Mouse (Mus musculus): ENCODE results near the gene Baz1a.
"Not testable (repeated sequence)": the region's sequence is repeated elsewhere in the genome, so short reads cannot be mapped to it uniquely, and the experiment has no call there.

Gene Baz1a

GRCm38 (mm10) chr12:55007361-55008008, 6.7 kb downstream of the Baz1a start:
- no peak for DNase-seq

DNA sequence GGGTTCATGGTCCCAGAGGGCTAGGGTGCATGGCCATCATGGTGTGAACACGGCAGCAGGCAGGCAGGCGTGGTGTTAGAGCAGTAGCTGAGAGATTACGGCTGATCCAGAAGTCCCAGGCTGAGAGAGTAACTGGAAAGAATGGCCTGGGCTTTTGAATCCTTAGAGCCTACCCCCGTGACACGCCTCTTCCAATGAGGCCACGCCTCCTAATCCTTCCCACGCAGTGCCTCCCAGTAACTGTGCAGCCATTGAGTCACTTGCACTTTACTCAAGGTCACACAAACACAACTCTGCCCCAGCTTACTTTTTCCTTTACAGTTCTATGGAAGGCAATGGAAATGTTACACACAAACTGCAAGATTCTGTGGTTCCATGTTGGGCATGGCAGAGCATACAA, 8.1 kb downstream of the Baz1a start:
- no peak for DNase-seq

GRCm38 (mm10) chr12:55004396-55004795, 9.8 kb downstream of the Baz1a start:
- DNase-seq, result no peak

- no peak for DNase-seq
Measured at GRCm38 (mm10) chr12:55003843-55004242, 10.3 kb downstream of the Baz1a start.

DNA sequence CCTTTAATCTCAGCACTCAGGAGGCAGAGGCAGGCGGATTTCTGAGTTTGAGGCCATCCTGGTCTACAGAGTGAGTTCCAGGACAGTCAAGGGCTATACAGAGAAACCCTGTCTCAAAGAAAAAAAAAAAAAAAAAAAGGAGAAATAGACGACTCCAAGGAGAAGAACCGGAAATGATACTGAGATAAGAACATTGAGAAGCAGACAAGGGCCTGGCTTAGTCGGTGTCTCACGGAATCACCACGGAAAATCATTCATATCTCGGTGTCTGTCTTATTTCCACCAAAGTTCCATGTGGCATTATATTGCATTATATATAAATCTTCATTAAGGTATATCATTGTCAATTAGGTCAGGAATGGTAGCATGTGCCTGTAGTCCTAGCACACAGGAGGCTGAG, 11.6 kb downstream of the Baz1a start:
- DNase-seq, result not testable (repeated sequence)

DNA sequence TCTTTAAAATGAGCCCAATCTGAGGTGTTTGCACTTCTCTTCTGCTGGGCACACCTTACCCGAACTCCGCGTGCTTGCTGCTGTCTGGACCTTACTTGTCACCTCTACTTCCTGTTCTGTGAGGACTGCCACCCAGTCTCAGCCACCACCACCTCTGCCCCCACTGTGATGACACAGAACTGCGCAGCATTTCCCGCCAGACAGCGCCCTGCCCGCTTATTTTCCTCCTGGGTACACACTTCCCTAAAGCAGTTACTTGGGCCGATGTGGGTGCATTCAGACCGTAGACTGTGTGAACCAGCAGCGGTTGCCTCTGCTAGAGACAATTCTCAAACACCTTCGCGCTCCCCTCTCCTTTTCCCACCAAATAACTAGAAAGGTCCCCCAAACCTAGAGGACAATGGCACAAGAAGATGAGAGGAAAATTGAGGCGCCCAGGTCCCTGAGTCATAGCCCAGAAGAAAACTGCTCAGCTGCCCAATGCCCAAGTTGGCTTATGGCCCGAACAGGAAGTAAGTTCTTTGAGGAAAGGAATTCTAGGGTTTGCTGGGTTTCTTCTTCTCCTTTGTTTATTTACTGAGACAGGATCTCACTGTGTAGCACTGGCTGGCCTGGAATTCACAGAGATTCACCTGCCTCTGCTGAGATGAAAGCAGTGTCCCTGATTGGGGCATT, 15.0 kb downstream of the Baz1a start:
- DNase-seq, result peak; percentile 77

DNA sequence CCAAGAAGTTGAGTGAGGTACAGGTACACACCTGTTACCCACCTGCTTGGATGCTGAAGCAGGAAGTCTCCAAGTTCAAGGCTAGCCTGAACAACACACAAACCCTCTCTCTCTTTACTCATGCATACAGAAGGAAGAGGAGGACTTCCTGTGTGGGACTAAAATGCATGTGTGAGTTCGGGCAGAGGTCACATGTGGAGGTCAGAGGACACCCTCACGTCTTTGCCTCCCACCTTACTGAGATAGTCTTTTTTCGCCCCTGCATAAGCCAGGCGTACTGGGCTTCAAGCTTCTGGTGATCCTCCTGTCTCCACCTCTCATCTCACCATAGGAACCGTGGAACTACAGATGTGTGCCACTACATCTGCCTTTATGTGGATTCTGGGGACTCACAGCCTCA, 15.7 kb downstream of the Baz1a start:
- DNase-seq, result no peak

- DNase-seq, result no peak
Measured at GRCm38 (mm10) chr12:54996979-54997474, 17.1 kb downstream of the Baz1a start.

DNA sequence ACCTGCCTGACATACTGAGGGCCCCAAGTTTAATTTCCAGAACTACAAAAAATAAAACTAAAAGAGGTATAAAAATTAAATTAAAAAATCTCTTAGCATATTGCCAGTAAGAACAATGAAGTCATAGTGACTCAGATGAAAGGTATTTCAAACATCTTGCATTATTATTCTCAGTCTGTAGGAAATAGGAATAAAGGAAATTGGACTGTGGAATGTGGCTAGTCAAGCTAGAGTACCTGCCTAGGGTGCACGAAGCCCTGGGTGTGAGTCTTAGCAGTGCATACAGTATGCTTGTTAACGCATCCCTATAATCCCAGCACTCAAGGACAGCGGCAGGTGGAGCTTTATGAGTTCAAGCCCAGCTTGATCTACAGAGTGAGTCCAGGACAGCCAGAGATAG, 18.2 kb downstream of the Baz1a start:
- DNase-seq, result no peak

GRCm38 (mm10) chr12:54994418-54994817, 19.7 kb downstream of the Baz1a start:
- no peak for DNase-seq

DNA sequence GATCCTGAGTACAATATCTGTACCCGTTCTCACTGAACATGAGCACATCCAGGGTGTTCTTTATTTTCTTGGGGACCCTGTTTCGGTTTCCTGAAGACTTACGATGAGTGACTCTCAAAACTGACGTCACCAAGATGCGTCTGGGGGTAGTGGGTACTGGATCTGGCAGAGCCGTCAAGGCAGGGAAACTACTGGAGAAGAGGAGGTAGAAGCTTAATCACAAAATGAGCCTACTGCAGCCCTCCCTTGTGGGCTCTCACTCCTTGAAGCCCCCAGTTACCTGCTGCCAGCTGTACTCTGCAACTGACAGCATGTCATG, 20.1 kb downstream of the Baz1a start:
- DNase-seq, result no peak

DNA sequence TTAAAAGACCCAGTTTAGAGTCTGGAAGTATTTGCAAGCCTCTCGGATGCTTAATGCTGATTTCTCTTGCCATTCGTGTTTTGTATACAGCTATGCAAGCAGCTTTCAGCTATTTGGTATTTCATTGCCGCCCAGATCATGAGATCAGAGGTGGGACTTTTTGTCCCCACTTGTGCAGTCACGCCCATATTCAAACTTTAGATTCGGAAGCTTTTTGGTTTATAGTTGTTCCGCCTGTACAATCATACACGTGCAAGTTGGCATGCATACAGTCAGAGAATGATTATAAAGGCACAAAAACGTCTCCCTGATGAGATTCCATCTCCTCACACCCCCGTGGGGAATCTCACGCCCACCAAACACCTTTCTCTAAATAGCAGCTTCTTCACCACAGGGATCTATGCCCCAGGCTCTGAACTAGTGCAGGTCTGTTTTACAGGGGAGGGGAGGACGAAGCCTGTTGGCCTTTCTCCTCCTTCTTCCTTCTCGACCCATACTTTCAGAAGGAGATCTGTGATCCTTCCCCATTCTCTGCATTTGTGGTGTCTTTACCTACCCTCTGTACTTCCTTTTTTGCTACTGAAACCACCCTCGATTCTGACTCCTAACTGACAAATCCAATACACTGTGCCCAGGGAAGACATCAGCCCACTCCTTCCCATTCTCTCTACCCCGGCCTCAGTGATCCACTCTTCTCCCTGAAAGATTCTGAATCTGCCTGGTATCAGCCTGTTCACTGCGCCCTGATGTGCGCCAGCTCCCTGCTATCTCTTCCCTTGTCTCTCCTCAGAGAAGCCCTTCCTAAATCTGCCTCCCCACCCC, 20.7 kb downstream of the Baz1a start:
- no peak for DNase-seq

DNA sequence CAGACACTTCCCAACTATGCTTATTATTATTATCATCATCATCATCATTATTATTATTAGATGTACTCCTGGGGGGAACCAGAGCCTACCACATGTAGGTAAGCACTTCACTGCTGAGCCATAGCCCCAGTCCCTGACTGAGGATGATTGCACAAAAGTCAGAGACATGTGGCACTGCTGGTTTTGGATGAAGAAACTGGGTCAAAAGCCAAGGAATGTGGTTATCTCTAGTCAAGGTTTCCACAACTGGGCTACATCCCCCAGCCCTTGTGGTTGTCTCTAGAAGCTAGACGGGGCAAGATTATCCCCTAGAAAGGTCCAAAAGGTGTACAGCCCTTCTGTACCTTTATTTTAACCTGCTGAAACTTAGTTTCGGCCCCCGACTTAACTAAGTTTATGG, 21.3 kb downstream of the Baz1a start:
- no peak for DNase-seq

DNA sequence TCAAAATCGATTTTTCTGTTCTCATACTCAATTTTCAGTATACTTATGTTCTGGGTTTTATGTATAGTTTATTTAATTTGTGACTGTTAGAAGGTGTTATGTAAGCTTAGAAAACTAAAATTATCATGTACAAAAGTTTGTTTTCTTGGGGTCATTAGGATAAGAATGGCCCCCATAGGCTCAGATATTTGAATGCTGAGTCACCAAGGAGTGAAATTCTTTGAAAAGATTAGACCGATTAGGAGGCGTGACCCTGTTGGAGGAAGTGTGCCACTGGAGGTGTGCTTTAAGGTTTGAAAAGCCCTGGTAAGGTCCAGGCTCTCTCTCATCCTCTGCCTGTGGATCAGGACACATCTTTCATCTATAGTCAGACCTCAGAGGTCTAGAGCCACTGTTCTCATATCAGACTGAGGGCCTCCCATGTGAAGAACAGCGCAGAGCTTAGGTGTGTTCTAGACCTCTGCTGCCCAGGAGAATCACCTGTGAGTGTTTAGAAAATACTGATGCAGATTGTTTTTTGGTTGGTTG, 25.8 kb downstream of the Baz1a start:
- DNase-seq, result no peak

DNA sequence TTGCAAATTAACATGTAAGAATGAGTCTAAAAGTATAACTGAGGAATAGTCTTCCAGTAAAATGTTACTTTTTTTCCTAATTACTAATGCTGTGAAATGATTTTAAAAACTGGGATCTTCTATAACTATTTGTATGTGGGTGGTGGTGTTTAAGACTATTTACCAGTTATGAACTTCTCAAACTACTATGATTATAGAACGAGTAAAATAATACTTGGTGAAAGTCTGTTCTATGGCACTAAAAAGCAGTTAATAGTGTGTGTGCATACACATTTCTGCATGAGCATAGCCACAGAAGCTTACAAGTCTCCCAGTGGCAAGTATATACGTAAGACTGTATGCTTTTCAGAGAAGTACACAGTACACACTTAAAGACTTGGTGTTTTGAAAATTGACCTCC, 27.0 kb downstream of the Baz1a start:
- no peak for DNase-seq

DNA sequence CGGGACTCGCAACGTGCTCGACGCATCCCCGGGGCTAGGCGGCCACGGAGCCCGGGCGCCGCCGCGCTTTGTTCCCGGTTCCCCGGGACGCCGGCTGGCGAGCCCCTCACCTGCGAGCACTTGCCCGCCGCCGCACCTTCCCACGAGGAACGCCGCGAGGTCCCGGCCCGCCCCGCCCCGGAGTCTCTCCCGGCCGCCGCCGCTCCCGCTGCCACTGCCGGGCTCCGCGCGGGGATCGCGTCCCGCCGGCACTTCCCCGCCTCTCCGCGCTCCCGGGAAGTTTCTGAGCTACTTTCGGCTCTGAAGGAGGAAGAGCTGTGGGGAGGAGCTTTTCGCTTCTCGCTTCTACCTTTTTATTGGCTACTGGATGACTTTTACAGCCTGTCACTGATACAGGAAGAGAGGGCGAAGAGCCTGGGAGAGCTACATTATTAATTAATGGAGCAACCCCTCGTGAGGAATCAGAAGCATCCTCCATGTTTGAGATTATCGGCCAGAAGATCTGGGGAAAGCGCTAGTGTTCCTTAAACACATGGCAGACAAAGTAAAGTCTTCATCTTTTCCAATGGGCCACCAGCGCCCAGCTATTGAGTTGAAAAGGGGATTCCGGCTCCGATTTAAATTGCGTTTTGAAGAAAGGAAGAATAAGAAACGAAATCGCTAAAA, 28.0 kb downstream of the Baz1a start, which contains the start of gene Gm20403:
Gene Gm20403 (minus strand): TSS at position 478 of the 666 bp plus-strand sequence.
- peak; percentile 57 for DNase-seq

DNA sequence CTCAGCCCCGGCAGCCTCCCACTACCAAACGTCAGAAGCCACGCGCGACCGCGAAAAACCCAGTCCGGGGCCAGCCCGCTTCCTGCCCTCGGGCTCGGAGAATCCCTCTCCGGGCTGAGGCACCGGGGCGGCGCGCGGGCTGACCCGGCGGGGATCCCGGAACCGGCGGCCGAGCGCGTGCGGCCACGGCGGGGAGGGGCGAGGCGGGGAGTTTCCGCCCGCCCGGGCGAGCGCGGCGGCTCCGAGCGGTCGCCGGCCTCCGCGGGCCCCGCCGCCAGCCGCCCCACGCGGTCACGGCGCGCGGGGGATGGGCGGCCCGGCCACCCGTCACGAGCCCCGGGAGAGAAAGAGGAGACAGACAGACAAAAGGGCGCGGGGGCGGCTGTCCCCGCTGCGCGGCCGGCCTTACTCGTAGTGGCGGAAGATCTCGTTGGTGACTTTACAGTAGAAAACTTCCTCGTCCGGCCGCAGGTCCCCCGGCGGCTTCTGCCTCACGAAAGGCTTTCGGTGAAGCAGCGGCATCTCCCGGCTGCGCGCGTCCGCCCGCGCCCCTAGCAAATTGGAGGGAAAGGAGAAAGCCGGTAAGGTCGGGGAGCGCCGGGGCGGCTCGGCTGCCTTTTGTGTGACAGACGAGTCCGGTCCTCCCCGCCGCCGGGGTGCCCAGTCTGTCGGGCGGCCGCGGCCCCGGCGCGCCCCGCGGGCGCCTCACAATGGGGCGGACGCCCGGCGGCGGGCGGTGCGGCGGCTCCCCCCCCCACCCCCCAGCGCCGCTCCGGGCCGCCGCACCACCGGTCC, 28.7 kb downstream of the Baz1a start:
- peak; percentile 69 for DNase-seq

DNA sequence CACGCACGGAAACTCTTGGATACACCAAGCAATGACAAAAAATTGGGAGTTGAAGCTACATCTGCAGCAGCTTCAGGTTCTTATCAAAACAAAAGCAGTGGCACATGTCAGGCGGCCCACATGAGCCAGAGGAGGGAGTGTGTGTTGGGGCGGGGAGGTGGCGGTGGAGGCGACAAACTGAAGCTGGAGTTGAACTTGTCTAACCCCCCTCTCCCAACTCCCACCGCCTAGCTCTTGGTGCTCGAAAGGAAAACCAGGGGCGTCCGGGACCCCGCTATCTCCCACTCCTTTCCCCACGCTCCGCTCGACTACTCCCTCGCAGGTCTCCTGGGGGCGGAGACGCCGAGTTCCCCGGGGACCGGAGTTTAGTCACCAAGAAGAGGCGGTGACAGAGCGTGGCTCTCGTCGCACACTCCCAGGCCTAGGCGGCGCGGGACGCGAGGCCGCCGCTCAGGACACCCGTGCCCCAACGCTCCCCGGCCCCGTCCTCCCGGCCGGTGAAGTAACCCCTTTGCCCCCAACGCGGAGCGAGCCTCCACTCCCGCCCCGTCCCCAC, 29.4 kb downstream of the Baz1a start:
- peak; percentile 71 for DNase-seq

DNA sequence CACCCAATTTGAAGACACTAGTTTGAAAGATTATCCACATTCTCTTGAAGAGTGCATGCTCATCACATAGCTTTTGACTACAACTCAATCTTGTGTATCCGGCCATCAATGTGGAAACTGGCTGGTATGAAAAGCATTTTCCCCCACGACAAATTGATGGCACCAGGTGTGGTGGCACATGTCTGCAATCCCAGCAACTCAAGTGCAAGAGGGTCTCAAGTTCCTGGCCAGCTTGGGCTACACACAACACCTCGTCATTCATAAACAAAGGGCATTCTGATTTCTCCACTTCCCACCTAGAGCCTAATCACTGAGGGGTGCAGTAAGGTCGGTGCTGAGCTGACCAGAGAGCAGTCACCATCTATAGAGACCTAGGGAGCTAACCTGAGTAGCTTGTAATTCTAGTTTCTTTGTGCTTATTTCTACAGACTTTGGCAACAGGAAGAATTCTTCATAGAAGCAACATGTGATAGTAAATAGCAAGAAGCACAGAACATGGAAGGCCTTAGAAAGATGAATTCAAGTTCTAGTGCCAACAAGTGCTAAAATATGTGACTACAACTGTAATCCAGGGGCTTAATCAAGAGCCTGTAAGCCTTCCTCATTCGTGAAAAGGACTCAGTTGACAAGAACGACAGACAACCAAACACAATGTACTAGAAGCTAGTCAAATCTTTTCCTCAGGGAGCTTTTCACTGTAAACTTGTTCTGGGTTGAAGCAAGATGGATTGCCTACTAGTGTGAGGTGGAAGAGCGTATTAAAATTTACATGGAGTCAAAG, 31.0 kb downstream of the Baz1a start:
- DNase-seq, result no peak

GRCm38 (mm10) chr12:54981962-54982361, 32.2 kb downstream of the Baz1a start:
- peak; percentile 17 for DNase-seq

DNA sequence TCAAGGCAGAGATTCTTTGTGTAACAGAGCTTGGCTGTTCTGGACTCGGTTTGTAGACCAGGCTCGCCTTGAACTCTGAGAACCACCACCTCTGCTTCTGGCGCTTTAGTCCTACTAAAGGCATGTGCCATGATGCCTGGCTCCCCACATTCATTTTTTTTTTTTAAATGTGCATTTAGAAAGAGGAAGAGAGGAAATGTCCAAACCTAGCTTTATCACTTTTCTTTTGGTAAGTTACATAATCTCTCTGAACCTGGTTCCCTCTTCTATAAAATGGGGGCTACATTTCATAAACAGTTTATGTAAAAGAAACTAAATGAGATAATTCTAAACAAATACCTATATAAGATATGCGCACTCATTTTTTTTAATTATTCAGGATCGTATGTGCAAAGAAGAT, 33.2 kb downstream of the Baz1a start:
- DNase-seq, result no peak
